Mouse (Mus musculus) brown adipose tissue, adult 24 weeks (tissue): ENCODE results near the gene A630076J17Rik. TPM values are rescaled to one million over a fixed set of nuclear protein-coding genes. Genes with fewer than 3 reads are reported as not detected.

Experiments
- H3K27ac ChIP-seq: fragments of 200-500 bp; replicated peaks from 2 replicates; pipeline ENCODE4 v1.5.1; 2012; ENCODE audit warnings: low read depth, mild to moderate bottlenecking, low read length
- H3K4me1 ChIP-seq: fragments of 200-500 bp; 2 replicates; pipeline ENCODE4 v1.6.1; 2012; ENCODE audit warnings: low read length, mixed read lengths; ENCODE audit not compliant: control insufficient read depth, insufficient read depth, insufficient read length
- H3K4me3 ChIP-seq: fragments of 200-500 bp; 2 replicates; pipeline ENCODE4 v1.5.1; 2012; ENCODE audit warnings: low read depth, mild to moderate bottlenecking, low read length, moderate library complexity; ENCODE audit not compliant: insufficient read depth
- polyA plus RNA-seq: library from polyadenylated mRNA; stranded (reverse); fragments of >200 nt; gene quantifications from 2 replicates; pipeline ENCODE4 v1.2.4, GENCODE M21; 2012; ENCODE audit not compliant: missing spikeins, insufficient read depth, insufficient read length

The A630076J17Rik gene
- polyA plus RNA-seq, 1 experiment, result not detected

DNA sequence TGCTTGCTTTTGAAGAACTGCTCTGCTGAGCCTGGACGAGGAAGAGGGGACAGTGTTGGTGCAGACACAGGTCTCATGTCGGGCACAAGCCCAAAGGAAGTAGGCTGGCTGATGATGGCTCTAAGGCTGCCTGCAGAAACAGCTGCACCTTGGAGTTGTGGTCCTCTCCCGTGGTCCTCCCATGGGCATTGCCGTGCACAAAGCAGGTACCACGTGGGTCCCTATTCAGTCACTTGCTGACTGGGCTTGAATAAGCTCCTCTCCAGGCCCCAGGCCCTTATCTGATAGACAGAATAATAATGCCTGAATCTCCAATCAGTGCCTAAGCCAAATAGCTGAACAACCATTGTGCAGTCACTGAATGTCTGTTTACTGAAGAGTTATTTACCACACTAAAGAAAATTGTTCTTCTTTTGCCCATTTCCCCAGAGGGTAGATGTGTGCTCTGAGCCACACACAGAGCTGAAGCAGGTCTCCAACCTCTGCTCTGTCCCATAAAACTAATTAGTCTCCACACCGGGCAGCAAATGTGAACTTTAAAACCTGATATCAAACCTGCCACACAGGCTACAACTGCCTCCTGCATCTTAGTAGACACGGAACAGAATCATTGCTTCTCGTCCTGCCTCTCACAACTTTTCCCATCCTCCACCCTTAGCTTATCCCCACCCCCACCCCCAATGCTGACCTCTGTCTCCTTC, 13.9 kb upstream of the A630076J17Rik start:
- peaks cover 8% of the 10 kb centered on the region; the same call in 1 of the 2 replicates for H3K4me1 ChIP-seq
- H3K4me3 ChIP-seq, result no peak overlapping the region
- H3K27ac ChIP-seq, result no peak overlapping the region

DNA sequence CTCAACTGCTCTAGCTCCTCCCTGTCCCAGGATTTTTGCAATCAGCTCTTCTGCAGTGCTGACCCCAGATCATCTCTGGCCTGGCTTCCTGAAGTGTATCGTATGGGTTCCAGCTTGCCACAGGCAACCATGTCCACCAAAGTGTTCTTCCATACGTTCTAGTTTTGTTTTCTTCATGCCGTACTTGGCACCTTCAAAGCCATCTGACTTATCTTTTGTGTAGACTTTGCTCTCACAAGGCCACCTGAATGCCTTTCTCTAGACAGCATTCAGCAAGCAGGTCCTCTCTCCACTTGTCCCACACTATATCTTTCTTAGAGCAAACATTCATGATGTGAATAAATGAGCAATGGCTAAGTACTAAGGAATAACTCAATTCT, 13.3 kb upstream of the A630076J17Rik start:
- no peak overlapping the region for H3K27ac ChIP-seq
- H3K4me3 ChIP-seq, result no peak overlapping the region

GRCm38 (mm10) chr3:107218572-107218971, 11.8 kb upstream of the A630076J17Rik start:
- Histone ChIP-seq H3K4me3 (no peak overlapping the region), H3K4me1 (peaks cover 16% of the 10 kb centered on the region; the same call in 1 of the 2 replicates), H3K27ac (no peak overlapping the region)

More for the DNA sequence above, 13.3 kb upstream of the A630076J17Rik start:
- H3K4me1 ChIP-seq, result peaks cover 8% of the 10 kb centered on the region; the same call in 1 of the 2 replicates

GRCm38 (mm10) chr3:107221608-107222007, 8.8 kb upstream of the A630076J17Rik start, which contains the start of gene Cym:
Cym (minus strand) TSS chr3:107221732.
- Histone ChIP-seq H3K4me1 (peaks cover 17% of the 10 kb centered on the region; the same call in 1 of the 2 replicates), H3K4me3 (no peak within 1 kb of the TSS), H3K27ac (0 out of 2 replicates have a peak within 1 kb of the TSS, but pooled peaks have one; percentile 8)

GRCm38 (mm10) chr3:107223230-107223629, 7.2 kb upstream of the A630076J17Rik start:
- peaks cover 16% of the 10 kb centered on the region for H3K4me1 ChIP-seq
- no peak overlapping the region for H3K4me3 ChIP-seq

DNA sequence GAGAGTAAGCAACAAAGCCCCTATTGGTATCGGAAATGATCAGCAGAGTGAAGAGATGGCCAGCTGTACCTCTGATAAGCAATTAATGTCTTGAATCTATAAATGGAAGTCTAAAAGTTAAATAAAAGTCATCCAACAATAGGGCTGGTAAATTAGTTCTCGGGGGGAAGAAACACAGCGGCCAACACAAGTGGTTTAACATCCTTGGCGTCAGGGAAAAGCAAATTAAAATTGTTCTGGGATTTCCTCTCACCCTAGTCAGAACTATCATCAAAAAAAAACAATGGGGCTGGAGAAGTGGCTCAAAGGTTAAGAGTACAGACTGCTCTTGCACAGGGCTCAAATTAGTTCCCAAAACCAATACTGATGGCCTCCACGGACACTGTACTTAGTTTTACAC, 4.6 kb upstream of the A630076J17Rik start:
- H3K4me3 ChIP-seq, result no peak overlapping the region
- peaks cover 24% of the 10 kb centered on the region for H3K4me1 ChIP-seq
- H3K27ac ChIP-seq, result peak overlapping the region; percentile 96

More at GRCm38 (mm10) chr3:107223230-107223629, 7.2 kb upstream of the A630076J17Rik start:
- no peak overlapping the region; the same call in 1 of the 2 replicates for H3K27ac ChIP-seq

GRCm38 (mm10) chr3:107229221-107229620, 1.2 kb upstream of the A630076J17Rik start:
- peaks cover 25% of the 10 kb centered on the region for H3K4me1 ChIP-seq
- peak overlapping the region; percentile 89 for H3K27ac ChIP-seq
- no peak overlapping the region for H3K4me3 ChIP-seq

DNA sequence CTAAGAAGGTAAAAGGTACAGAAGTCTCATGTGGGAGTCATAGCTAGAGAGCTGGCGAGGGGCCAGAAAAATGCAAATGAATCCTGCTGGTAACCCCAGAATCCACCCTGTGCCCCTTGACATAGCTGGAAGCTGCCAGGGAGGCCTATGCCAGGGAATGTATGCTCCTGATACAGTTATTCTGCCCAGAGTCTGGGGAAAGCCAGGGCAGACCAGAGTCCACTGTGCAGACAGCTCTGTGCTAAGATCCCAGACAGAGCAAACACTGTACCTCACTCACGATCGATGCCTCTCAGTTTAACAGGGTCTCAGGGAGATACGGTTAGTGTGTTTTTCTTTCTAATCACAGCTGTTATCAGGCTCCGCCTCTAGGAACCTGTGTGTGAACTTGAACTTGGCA, 592 bp upstream of the A630076J17Rik start:
- Histone ChIP-seq H3K27ac (peak overlapping the region; percentile 89), H3K4me1 (peaks cover 30% of the 10 kb centered on the region), H3K4me3 (no peak overlapping the region)

DNA sequence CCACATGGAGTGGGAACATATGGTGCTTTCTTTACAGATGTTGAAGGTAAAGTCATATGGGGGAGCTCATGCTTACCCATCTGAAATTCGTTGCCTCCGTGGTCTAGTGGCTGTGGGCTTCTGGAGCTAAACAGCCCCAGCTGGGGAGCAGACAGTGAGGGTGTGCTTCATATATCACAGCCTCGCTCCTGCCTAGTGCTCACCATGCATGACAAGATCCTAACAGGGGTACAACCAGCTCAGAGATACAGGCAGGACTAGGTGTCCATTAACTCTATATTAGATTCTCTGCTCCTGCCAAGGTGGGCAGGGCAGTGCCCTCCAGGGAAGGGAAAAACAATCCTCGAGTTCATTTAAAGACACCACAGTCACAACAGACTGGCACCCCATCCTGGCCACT, 788 bp downstream of the A630076J17Rik start:
- Histone ChIP-seq H3K4me1 (peaks cover 32% of the 10 kb centered on the region), H3K4me3 (no peak overlapping the region), H3K27ac (peak overlapping the region; percentile 89)

DNA sequence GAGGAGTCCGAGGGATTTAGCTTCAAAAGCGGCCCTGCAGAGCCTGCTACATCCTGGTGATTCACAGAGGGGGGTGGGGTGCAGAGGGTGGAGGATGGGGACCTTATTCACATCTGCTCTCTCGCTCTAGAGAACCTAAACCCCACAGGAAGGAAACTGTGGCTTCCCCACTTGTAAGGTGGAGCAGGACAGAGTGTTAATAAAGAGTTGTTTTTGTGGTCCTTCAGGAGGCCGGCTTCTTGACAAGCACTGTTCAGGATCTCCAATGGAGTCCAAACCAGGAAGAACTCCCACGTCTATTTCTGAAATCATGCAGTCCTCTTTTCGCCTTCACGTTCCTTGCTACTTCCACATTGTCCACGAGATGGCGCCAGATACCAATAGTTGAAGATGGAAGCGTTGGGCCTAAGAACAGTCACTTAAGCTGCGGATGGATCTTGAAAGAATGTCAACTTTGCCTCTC, 3.0 kb downstream of the A630076J17Rik start:
- Histone ChIP-seq H3K27ac (peak overlapping the region; percentile 95), H3K4me3 (no peak overlapping the region), H3K4me1 (peaks cover 29% of the 10 kb centered on the region)

DNA sequence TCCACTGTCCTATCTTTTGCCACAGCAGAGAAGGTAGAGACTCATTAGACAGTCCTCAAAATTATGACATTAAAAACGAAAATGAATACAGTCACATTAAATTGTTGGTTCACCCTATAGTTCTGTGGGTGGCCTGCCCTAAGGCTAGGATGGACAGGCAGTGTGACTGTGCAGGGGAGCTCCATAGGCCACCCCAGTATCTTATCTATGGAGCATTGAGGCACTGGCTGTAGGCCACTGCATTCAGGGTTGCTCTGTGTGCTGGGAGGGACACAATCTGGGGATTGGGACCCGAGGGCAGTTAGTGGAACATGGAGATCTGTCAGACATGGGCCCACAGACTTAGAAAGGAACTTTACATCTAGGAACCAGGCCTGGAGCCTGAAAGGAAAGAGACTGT, 3.5 kb downstream of the A630076J17Rik start:
- Histone ChIP-seq H3K27ac (peak overlapping the region; percentile 74), H3K4me3 (no peak overlapping the region), H3K4me1 (peaks cover 29% of the 10 kb centered on the region)

DNA sequence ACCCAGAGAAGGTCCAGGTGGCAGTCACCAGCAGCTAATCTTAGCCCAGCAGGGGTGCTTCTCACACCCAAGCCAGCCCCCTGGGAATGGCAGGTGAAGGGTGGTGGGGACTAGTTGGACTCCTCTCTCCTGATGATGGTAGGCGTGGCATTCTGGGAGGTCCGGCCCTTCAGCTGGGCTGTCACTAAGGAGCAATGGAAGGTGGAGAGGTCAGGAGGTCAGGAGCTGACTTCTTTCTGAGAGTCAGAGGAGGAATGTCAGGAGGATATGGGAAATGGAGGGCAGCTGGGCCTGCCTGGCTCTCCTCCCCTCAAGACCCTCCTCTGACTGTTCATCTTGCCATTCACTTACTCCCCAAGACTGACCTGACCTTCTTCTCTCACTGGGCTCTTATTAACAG, 7.6 kb downstream of the A630076J17Rik start:
- Histone ChIP-seq H3K4me1 (peaks cover 20% of the 10 kb centered on the region), H3K4me3 (no peak overlapping the region), H3K27ac (no peak overlapping the region)

DNA sequence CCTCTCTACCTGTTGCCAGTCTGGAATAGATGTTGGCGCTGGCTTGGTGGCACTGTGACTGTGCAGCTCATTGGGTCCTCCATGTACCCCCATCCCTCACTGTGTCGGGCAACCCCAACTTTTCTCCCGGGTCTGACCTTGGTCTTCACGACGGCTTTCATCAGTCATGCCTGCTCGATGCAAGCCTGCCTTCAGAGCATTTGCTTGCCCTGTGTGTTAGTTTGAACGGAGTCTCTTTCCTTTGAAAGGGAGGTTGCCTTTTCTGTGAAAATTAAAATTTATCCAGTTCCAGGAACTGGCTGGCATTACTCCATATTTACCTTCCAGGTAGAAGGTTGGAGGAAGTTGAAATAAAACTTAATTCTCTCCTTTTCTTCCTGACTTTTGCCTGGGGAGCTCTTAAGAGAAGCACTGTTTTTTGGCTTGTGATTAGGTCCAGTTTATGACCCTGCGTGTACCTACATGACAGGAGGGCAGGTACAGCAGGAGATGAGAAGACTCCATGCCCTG, 8.1 kb downstream of the A630076J17Rik start:
- Histone ChIP-seq H3K4me1 (peaks cover 19% of the 10 kb centered on the region), H3K4me3 (no peak overlapping the region), H3K27ac (no peak overlapping the region)

DNA sequence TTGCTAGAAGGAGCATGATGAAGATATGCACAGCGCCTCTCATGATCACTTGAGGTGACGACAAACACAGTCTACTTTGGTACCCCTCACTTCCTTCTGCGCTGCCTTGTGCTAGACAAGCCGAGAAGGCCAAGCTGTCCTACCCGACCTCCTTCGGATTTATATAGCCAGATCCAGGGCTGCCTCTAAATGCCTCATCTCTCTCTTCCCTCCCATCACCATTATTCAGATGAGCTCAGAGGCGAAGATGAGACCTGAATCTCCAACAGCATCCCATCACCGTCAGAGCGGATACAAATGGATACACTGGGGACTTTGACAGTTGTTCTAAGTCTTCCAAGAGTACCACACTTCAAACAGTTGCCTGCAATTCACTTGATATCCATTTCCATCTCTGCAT, 9.2 kb downstream of the A630076J17Rik start, which contains the start of gene Prok1:
Prok1 (minus strand) TSS at position 101 of the 400 bp plus-strand sequence.
- no peak within 1 kb of the TSS for H3K27ac ChIP-seq

GRCm38 (mm10) chr3:107241389-107242094, 11.1 kb downstream of the A630076J17Rik start:
- Histone ChIP-seq H3K4me1 (peaks cover 4% of the 10 kb centered on the region; the same call in 1 of the 2 replicates), H3K27ac (peak overlapping the region; percentile 52), H3K4me3 (peak overlapping the region; percentile 17)

More for the DNA sequence above, 9.2 kb downstream of the A630076J17Rik start, which contains the start of gene Prok1:
- Histone ChIP-seq H3K4me3 (no peak within 1 kb of the TSS), H3K4me1 (peaks cover 12% of the 10 kb centered on the region)
